Mouse (Mus musculus): ENCODE measurements around the gene Pdia5. TPM values are rescaled to one million over a fixed set of nuclear protein-coding genes. Genes with fewer than 3 reads are reported as not detected.

Gene Pdia5
- polyA plus RNA-seq, 1 experiment from 2014 or later = 2.0 TPM

- Histone ChIP-seq H3K27ac (no peak overlapping the region), H3K36me3 (ENCODE audit: inconsistent target) (no peaks in the 10 kb centered on the region), H3K79me2 (ENCODE audit: inconsistent target) (no peaks in the 10 kb centered on the region), H3K4me3 (ENCODE audit: inconsistent target) (no peak overlapping the region)
- WGBS (ENCODE audit: missing documents) = 89% methylated on average over 8 of the region's 8 CpGs
These were observed 20.6 kb downstream of the Pdia5 start for GRCm38 (mm10) chr16:35470096-35470495.

- Histone ChIP-seq H3K36me3 (ENCODE audit: inconsistent target) (no peaks in the 10 kb centered on the region), H3K27ac (no peak overlapping the region), H3K79me2 (ENCODE audit: inconsistent target) (no peaks in the 10 kb centered on the region), H3K4me3 (ENCODE audit: inconsistent target) (no peak overlapping the region)
- 87% methylated on average over 6 of the region's 6 CpGs for WGBS (ENCODE audit: missing documents)
These were observed 21.7 kb downstream of the Pdia5 start for GRCm38 (mm10) chr16:35469016-35469415.

GRCm38 (mm10) chr16:35467044-35467443, 23.6 kb downstream of the Pdia5 start:
- Histone ChIP-seq H3K79me2 (ENCODE audit: inconsistent target) (no peaks in the 10 kb centered on the region), H3K36me3 (ENCODE audit: inconsistent target) (no peaks in the 10 kb centered on the region), H3K27ac (no peak overlapping the region), H3K4me3 (ENCODE audit: inconsistent target) (no peak overlapping the region)
- WGBS (ENCODE audit: missing documents) = 95% methylated on average over 2 of the region's 2 CpGs

GRCm38 (mm10) chr16:35465808-35466351, 24.8 kb downstream of the Pdia5 start:
- no peak overlapping the region for H3K4me3 ChIP-seq (ENCODE audit: inconsistent target)
- no peaks in the 10 kb centered on the region for H3K36me3 ChIP-seq (ENCODE audit: inconsistent target)
- WGBS (ENCODE audit: missing documents) = 100% methylated on average over 4 of the region's 4 CpGs
- no peak overlapping the region for H3K27ac ChIP-seq
- no peaks in the 10 kb centered on the region for H3K79me2 ChIP-seq (ENCODE audit: inconsistent target)

GRCm38 (mm10) chr16:35464686-35465308, 25.9 kb downstream of the Pdia5 start:
- Histone ChIP-seq H3K79me2 (ENCODE audit: inconsistent target) (no peaks in the 10 kb centered on the region), H3K27ac (no peak overlapping the region), H3K4me3 (ENCODE audit: inconsistent target) (no peak overlapping the region), H3K36me3 (ENCODE audit: inconsistent target) (no peaks in the 10 kb centered on the region)
- WGBS (ENCODE audit: missing documents) = 92% methylated on average over 12 of the region's 12 CpGs

GRCm38 (mm10) chr16:35463708-35464107, 27.0 kb downstream of the Pdia5 start:
- H3K79me2 ChIP-seq (ENCODE audit: inconsistent target) = no peaks in the 10 kb centered on the region
- H3K27ac ChIP-seq = no peak overlapping the region
- no peaks in the 10 kb centered on the region for H3K36me3 ChIP-seq (ENCODE audit: inconsistent target)
- 93% methylated on average over 10 of the region's 10 CpGs for WGBS (ENCODE audit: missing documents)
- H3K4me3 ChIP-seq (ENCODE audit: inconsistent target) = no peak overlapping the region

- no peaks in the 10 kb centered on the region for H3K36me3 ChIP-seq (ENCODE audit: inconsistent target)
- H3K79me2 ChIP-seq (ENCODE audit: inconsistent target) = no peaks in the 10 kb centered on the region
- no peak overlapping the region for H3K4me3 ChIP-seq (ENCODE audit: inconsistent target)
- WGBS (ENCODE audit: missing documents) = 96% methylated on average over 7 of the region's 7 CpGs
- H3K27ac ChIP-seq = no peak overlapping the region
These were observed 27.7 kb downstream of the Pdia5 start for GRCm38 (mm10) chr16:35462955-35463354.

GRCm38 (mm10) chr16:35459584-35459983, 31.1 kb downstream of the Pdia5 start:
- Histone ChIP-seq H3K4me3 (ENCODE audit: inconsistent target) (no peak overlapping the region), H3K27ac (no peak overlapping the region), H3K36me3 (ENCODE audit: inconsistent target) (no peaks in the 10 kb centered on the region), H3K79me2 (ENCODE audit: inconsistent target) (no peaks in the 10 kb centered on the region)
- WGBS (ENCODE audit: missing documents) = 98% methylated on average over 5 of the region's 7 CpGs

- no peaks in the 10 kb centered on the region for H3K79me2 ChIP-seq (ENCODE audit: inconsistent target)
- H3K36me3 ChIP-seq (ENCODE audit: inconsistent target) = no peaks in the 10 kb centered on the region
- no peak overlapping the region for H3K27ac ChIP-seq
- 97% methylated on average over 11 of the region's 11 CpGs for WGBS (ENCODE audit: missing documents)
- no peak overlapping the region for H3K4me3 ChIP-seq (ENCODE audit: inconsistent target)
These were observed 32.4 kb downstream of the Pdia5 start for GRCm38 (mm10) chr16:35458297-35458696.

- no peak overlapping the region for H3K27ac ChIP-seq
- H3K79me2 ChIP-seq (ENCODE audit: inconsistent target) = no peaks in the 10 kb centered on the region
- H3K4me3 ChIP-seq (ENCODE audit: inconsistent target) = no peak overlapping the region
- 92% methylated on average over 8 of the region's 8 CpGs for WGBS (ENCODE audit: missing documents)
- H3K36me3 ChIP-seq (ENCODE audit: inconsistent target) = no peaks in the 10 kb centered on the region
These were observed 33.2 kb downstream of the Pdia5 start for GRCm38 (mm10) chr16:35457488-35457887.

GRCm38 (mm10) chr16:35457011-35457419, 33.7 kb downstream of the Pdia5 start:
- no peaks in the 10 kb centered on the region for H3K79me2 ChIP-seq (ENCODE audit: inconsistent target)
- no peak overlapping the region for H3K27ac ChIP-seq
- 94% methylated on average over 7 of the region's 7 CpGs for WGBS (ENCODE audit: missing documents)
- H3K4me3 ChIP-seq (ENCODE audit: inconsistent target) = no peak overlapping the region
- no peaks in the 10 kb centered on the region for H3K36me3 ChIP-seq (ENCODE audit: inconsistent target)

GRCm38 (mm10) chr16:35456305-35456704, 34.4 kb downstream of the Pdia5 start:
- Histone ChIP-seq H3K36me3 (ENCODE audit: inconsistent target) (no peaks in the 10 kb centered on the region), H3K4me3 (ENCODE audit: inconsistent target) (no peak overlapping the region)
- WGBS (ENCODE audit: missing documents) = 97% methylated on average over 9 of the region's 9 CpGs

GRCm38 (mm10) chr16:35455822-35456221, 34.9 kb downstream of the Pdia5 start:
- no peaks in the 10 kb centered on the region for H3K36me3 ChIP-seq (ENCODE audit: inconsistent target)

More at GRCm38 (mm10) chr16:35456305-35456704, 34.4 kb downstream of the Pdia5 start:
- H3K79me2 ChIP-seq (ENCODE audit: inconsistent target) = no peaks in the 10 kb centered on the region
- H3K27ac ChIP-seq = no peak overlapping the region

GRCm38 (mm10) chr16:35450018-35450630, 40.5 kb downstream of the Pdia5 start:
- no peak overlapping the region for H3K27ac ChIP-seq
- H3K36me3 ChIP-seq (ENCODE audit: inconsistent target) = no peaks in the 10 kb centered on the region
- WGBS (ENCODE audit: missing documents) = 95% methylated on average over 16 of the region's 16 CpGs
- no peak overlapping the region for H3K4me3 ChIP-seq (ENCODE audit: inconsistent target)
- H3K79me2 ChIP-seq (ENCODE audit: inconsistent target) = no peaks in the 10 kb centered on the region

More at GRCm38 (mm10) chr16:35455822-35456221, 34.9 kb downstream of the Pdia5 start:
- WGBS (ENCODE audit: missing documents) = 95% methylated on average over 10 of the region's 10 CpGs
- H3K27ac ChIP-seq = no peak overlapping the region
- no peak overlapping the region for H3K4me3 ChIP-seq (ENCODE audit: inconsistent target)
- H3K79me2 ChIP-seq (ENCODE audit: inconsistent target) = no peaks in the 10 kb centered on the region

GRCm38 (mm10) chr16:35442026-35442415, 48.7 kb downstream of the Pdia5 start:
- Histone ChIP-seq H3K27ac (no peak overlapping the region), H3K36me3 (ENCODE audit: inconsistent target) (no peaks in the 10 kb centered on the region), H3K4me3 (ENCODE audit: inconsistent target) (no peak overlapping the region), H3K79me2 (ENCODE audit: inconsistent target) (no peaks in the 10 kb centered on the region)
- 92% methylated on average over 4 of the region's 4 CpGs for WGBS (ENCODE audit: missing documents)
